Mouse (Mus musculus): ENCODE data around the gene Gga2.

GRCm38 (mm10) chr7:121939244-121939643 is 81.8 kb downstream of the Gga2 start:
- TF ChIP-seq TAL1 (IDR thresholded peaks at IDR 0.05; ENCODE audit: low read length): no peak
- no peak for TF ChIP-seq GATA1 (IDR thresholded peaks at IDR 0.05; ENCODE audit: low read length)

All from erythroblast, embryonic 14.5 days (primary cell).